Mouse (Mus musculus) lung, adult 2 months (tissue): ENCODE measurements around the gene Cacna2d1. TPM values are rescaled to one million over a fixed set of nuclear protein-coding genes. Genes with fewer than 3 reads are reported as not detected.

Source experiments
- DNase-seq: peaks from one replicate; pipeline ENCODE4 v3.0.0; 2022
- H3K4me1 ChIP-seq: fragments of 200-500 bp; 2 replicates; pipeline ENCODE4 v1.6.1; 2011; ENCODE audit warnings: low read length; ENCODE audit not compliant: control insufficient read depth, insufficient read depth
- H3K4me3 ChIP-seq: fragments of 200-500 bp; replicated peaks from 2 replicates; pipeline ENCODE3; 2011; ENCODE audit warnings: low read depth, mild to moderate bottlenecking, control low read depth, low read length; ENCODE audit errors: extremely low read depth
- CTCF ChIP-seq: fragments of 200-500 bp; IDR thresholded peaks from 2 replicates; pipeline ENCODE4 v1.5.1; 2011; ENCODE audit warnings: mild to moderate bottlenecking, low read length, control low read depth; ENCODE audit not compliant: insufficient read depth
- POLR2A ChIP-seq: fragments of 200-500 bp; IDR thresholded peaks from 2 replicates; pipeline ENCODE4 v1.6.1; 2011; ENCODE audit warnings: low read depth, mild to moderate bottlenecking, control low read depth, low read length, borderline replicate concordance; ENCODE audit errors: extremely low read depth
- WGBS: fragments of 180-500 bp; shearing (Covaris S2); methylation state at CpG from one replicate; pipeline ENCODE4 v1.1.7; 2018; 5-methylcytosine and 5-hydroxymethylcytosine counted together
- polyA plus RNA-seq: library from polyadenylated mRNA; depleted of rRNA; stranded (reverse); fragments of >200 nt; gene quantifications from 2 replicates; pipeline ENCODE4 v1.2.3, GENCODE M21; 2012; rRNA removed

Gene Cacna2d1
- polyA plus RNA-seq, 1 experiment: 5.5 TPM

DNA sequence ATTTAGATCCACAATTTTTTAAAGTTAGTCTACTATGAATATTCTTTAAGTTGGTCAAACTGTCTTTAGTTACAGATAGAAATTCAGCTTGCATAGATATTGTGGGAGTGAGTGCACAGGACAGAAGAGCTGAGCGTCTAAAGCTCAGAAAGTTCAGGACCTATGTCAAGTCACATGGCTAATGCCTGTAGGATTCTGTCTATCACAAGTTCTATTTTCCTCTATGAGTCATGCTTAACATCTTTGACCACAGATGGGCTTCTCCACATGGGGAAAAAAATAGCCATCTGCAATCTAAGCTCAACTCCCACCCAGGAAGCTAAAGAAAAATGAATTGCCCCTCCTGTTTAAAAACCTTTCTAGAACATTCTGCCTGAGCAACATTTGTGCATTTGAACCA, 483.5 kb downstream of the Cacna2d1 start:
- TF ChIP-seq POLR2A (no peak), CTCF (no peak)
- no peak for DNase-seq
- 67% methylated on average over 1 of the region's 1 CpGs for WGBS
- Histone ChIP-seq H3K4me3 (no peak overlapping the region), H3K4me1 (peaks cover 2% of the 10 kb centered on the region; the same call in 1 of the 2 replicates)

DNA sequence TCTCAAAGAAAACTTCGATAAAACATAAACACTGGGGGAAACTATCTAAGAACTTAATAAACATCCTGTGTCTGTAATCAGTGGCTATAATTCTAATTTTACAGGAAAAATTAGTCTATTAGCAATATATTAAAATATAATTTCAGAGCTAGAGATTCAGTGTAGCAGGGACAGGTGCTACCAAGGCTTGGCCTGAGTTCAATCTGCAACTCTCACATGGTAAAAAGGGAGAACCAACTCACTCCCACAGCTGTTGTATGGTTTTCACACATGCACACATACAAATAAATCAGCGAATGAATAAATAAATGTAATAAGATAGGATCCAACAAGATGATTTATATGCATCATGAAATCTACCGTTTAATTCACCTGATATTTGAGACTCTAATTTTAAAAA, 484.0 kb downstream of the Cacna2d1 start:
- TF ChIP-seq CTCF (no peak), POLR2A (no peak)
- Histone ChIP-seq H3K4me1 (peaks cover 2% of the 10 kb centered on the region; the same call in 1 of the 2 replicates), H3K4me3 (no peak overlapping the region)
- 60% methylated on average over 3 of the region's 3 CpGs for WGBS
- no peak for DNase-seq

Other genes with a start within 250 kb of the Cacna2d1 start
- gene Speer4c, start 220.4 kb upstream of the Cacna2d1 start, polyA plus RNA-seq: 0.10 and 0.12 TPM in 2 replicates